Mouse (Mus musculus) forebrain, embryonic 13.5 days (tissue): ENCODE data around the gene Sap30l. TPM values are rescaled to one million over a fixed set of nuclear protein-coding genes. Genes with fewer than 3 reads are reported as not detected.

Experiments
- ATAC-seq: fragments of 200-750 bp; cut with Nextera tagmentation; 2 replicates; pipeline ENCODE4 v1.8.0; 2017
- H3K27ac ChIP-seq: fragments of 300-500 bp; sonication (generic); 2 replicates; pipeline ENCODE4 v1.5.1; 2015; ENCODE audit warnings: inconsistent platforms, mild to moderate bottlenecking, moderate library complexity
- H3K27me3 ChIP-seq: fragments of 300-500 bp; sonication (generic); 2 replicates; pipeline ENCODE4 v1.6.1; 2015; ENCODE audit warnings: mild to moderate bottlenecking, inconsistent platforms
- H3K36me3 ChIP-seq: fragments of 300-500 bp; sonication (generic); 2 replicates; pipeline ENCODE4 v1.6.1; 2015; ENCODE audit warnings: mild to moderate bottlenecking, inconsistent platforms; ENCODE audit not compliant: poor library complexity, severe bottlenecking
- H3K4me1 ChIP-seq: fragments of 300-500 bp; sonication (generic); 2 replicates; pipeline ENCODE4 v1.6.1; 2015; ENCODE audit warnings: inconsistent platforms
- H3K4me2 ChIP-seq: fragments of 300-500 bp; sonication (generic); 2 replicates; pipeline ENCODE4 v1.6.1; 2015; ENCODE audit warnings: inconsistent platforms, mild to moderate bottlenecking, moderate library complexity
- H3K4me3 ChIP-seq: fragments of 300-500 bp; sonication (generic); 2 replicates; pipeline ENCODE4 v1.5.1; 2015; ENCODE audit warnings: mild to moderate bottlenecking, inconsistent platforms
- H3K9ac ChIP-seq: fragments of 300-500 bp; sonication (generic); 2 replicates; pipeline ENCODE4 v1.6.1; 2015; ENCODE audit warnings: mild to moderate bottlenecking, inconsistent platforms
- H3K9me3 ChIP-seq: fragments of 300-500 bp; sonication (generic); replicated peaks from 2 replicates; pipeline ENCODE4 v1.6.1; 2016; ENCODE audit warnings: inconsistent platforms
- WGBS: fragments of 180-500 bp; shearing (Covaris S2); methylation state at CpG from one replicate; pipeline ENCODE4 v1.1.7; 2015; 5-methylcytosine and 5-hydroxymethylcytosine counted together
- polyA plus RNA-seq: library from polyadenylated mRNA; unstranded; fragments of >200 nt; fragmentation: Nextera tagmentation; extraction: Ambion mirVana; gene quantifications from 2 replicates; pipeline ENCODE4 v1.2.1, GENCODE M21; 2015

The Sap30l gene
- 6.8 and 7.4 TPM in 2 replicates for polyA plus RNA-seq

- H3K36me3 ChIP-seq, result peaks cover 4% of the 10 kb centered on the region; the same call in 1 of the 2 replicates
- peak within 1 kb of the TSS; percentile 59 for H3K27ac ChIP-seq
- H3K9ac ChIP-seq, result peak within 1 kb of the TSS; percentile 91
- H3K27me3 ChIP-seq, result no peaks in the 10 kb centered on the region
- WGBS, result under 1% methylated on average over 47 of the region's 66 CpGs
- H3K9me3 ChIP-seq, result no peaks in the 10 kb centered on the region
- peaks cover 29% of the 10 kb centered on the region for H3K4me1 ChIP-seq
- peak within 1 kb of the TSS; percentile 97 for H3K4me3 ChIP-seq
- peak within 1 kb of the TSS; percentile 95 for H3K4me2 ChIP-seq
- peak; percentile 98 for ATAC-seq
Measured at GRCm38 (mm10) chr11:57800971-57801765, at the start of gene Sap30l. Gene Sap30l, plus strand, starts transcription at chr11:57801637.

GRCm38 (mm10) chr11:57753538-57754203 is 47.8 kb upstream of the Sap30l start:
- Histone ChIP-seq H3K27ac (0 out of 2 replicates have a peak overlapping the region, but pooled peaks have one; percentile 32), H3K27me3 (peaks cover 8% of the 10 kb centered on the region; the same call in 1 of the 2 replicates), H3K4me3 (no peak overlapping the region), H3K4me2 (no peak overlapping the region), H3K36me3 (no peaks in the 10 kb centered on the region), H3K4me1 (peaks cover 34% of the 10 kb centered on the region), H3K9ac (no peak overlapping the region), H3K9me3 (no peaks in the 10 kb centered on the region)
- 56% methylated on average over 14 of the region's 14 CpGs for WGBS
- peak; percentile 72 for ATAC-seq

GRCm38 (mm10) chr11:57758621-57759020 is 42.8 kb upstream of the Sap30l start:
- Histone ChIP-seq H3K27me3 (no peaks in the 10 kb centered on the region), H3K27ac (no peak overlapping the region), H3K36me3 (no peaks in the 10 kb centered on the region), H3K4me1 (peaks cover 23% of the 10 kb centered on the region), H3K4me2 (no peak overlapping the region), H3K9ac (no peak overlapping the region), H3K9me3 (peaks cover 4% of the 10 kb centered on the region; the same call in 1 of the 2 replicates), H3K4me3 (no peak overlapping the region)
- WGBS, result 81% methylated on average over 9 of the region's 9 CpGs
- no peak for ATAC-seq

- H3K36me3 ChIP-seq, result no peaks in the 10 kb centered on the region
- H3K27ac ChIP-seq, result peak overlapping the region; percentile 32; the same call in 1 of the 2 replicates
- H3K4me3 ChIP-seq, result no peak overlapping the region
- H3K9me3 ChIP-seq, result peaks cover 4% of the 10 kb centered on the region; the same call in 1 of the 2 replicates
- peak overlapping the region; percentile 47 for H3K4me2 ChIP-seq
- peak; percentile 63; the same call in 1 of the 2 replicates for ATAC-seq
- peaks cover 19% of the 10 kb centered on the region for H3K4me1 ChIP-seq
- H3K27me3 ChIP-seq, result peaks cover 5% of the 10 kb centered on the region
- WGBS, result 6% methylated on average over 14 of the region's 14 CpGs
- no peak overlapping the region for H3K9ac ChIP-seq
Measured at GRCm38 (mm10) chr11:57760509-57761058, 40.9 kb upstream of the Sap30l start.

GRCm38 (mm10) chr11:57761347-57761746 is 40.1 kb upstream of the Sap30l start:
- H3K4me3 ChIP-seq, result no peak overlapping the region
- WGBS, result 98% methylated on average over 4 of the region's 4 CpGs
- peaks cover 13% of the 10 kb centered on the region for H3K27me3 ChIP-seq
- peaks cover 4% of the 10 kb centered on the region; the same call in 1 of the 2 replicates for H3K9me3 ChIP-seq
- peaks cover 19% of the 10 kb centered on the region for H3K4me1 ChIP-seq
- H3K4me2 ChIP-seq, result no peak overlapping the region
- ATAC-seq, result no peak
- no peak overlapping the region for H3K9ac ChIP-seq
- H3K27ac ChIP-seq, result no peak overlapping the region
- H3K36me3 ChIP-seq, result no peaks in the 10 kb centered on the region

GRCm38 (mm10) chr11:57764124-57764523 is 37.3 kb upstream of the Sap30l start:
- no peak for ATAC-seq
- Histone ChIP-seq H3K4me3 (no peak overlapping the region), H3K4me1 (peaks cover 29% of the 10 kb centered on the region), H3K9me3 (peaks cover 4% of the 10 kb centered on the region; the same call in 1 of the 2 replicates), H3K9ac (no peak overlapping the region), H3K36me3 (no peaks in the 10 kb centered on the region), H3K27ac (no peak overlapping the region), H3K4me2 (no peak overlapping the region), H3K27me3 (peaks cover 40% of the 10 kb centered on the region)
- WGBS, result 83% methylated on average over 3 of the region's 3 CpGs

- Histone ChIP-seq H3K27ac (no peak overlapping the region), H3K4me1 (peaks cover 14% of the 10 kb centered on the region), H3K9me3 (peaks cover 4% of the 10 kb centered on the region; the same call in 1 of the 2 replicates), H3K9ac (no peak overlapping the region), H3K4me3 (no peak overlapping the region), H3K27me3 (peaks cover 65% of the 10 kb centered on the region), H3K4me2 (no peak overlapping the region), H3K36me3 (0 out of 2 replicates have a peak, but pooled peaks cover 4% of the 10 kb centered on the region)
- 44% methylated on average over 12 of the region's 12 CpGs for WGBS
- ATAC-seq, result no peak
Measured at GRCm38 (mm10) chr11:57766617-57767016, 34.8 kb upstream of the Sap30l start.

GRCm38 (mm10) chr11:57767171-57767570 is 34.3 kb upstream of the Sap30l start:
- Histone ChIP-seq H3K36me3 (0 out of 2 replicates have a peak, but pooled peaks cover 4% of the 10 kb centered on the region), H3K27me3 (peaks cover 70% of the 10 kb centered on the region), H3K9me3 (peaks cover 4% of the 10 kb centered on the region; the same call in 1 of the 2 replicates), H3K27ac (no peak overlapping the region), H3K4me3 (no peak overlapping the region), H3K9ac (no peak overlapping the region), H3K4me1 (peaks cover 14% of the 10 kb centered on the region), H3K4me2 (no peak overlapping the region)
- 9% methylated on average over 6 of the region's 6 CpGs for WGBS
- no peak for ATAC-seq

- WGBS, result 94% methylated on average over 5 of the region's 5 CpGs
- no peak overlapping the region for H3K27ac ChIP-seq
- peaks cover 91% of the 10 kb centered on the region for H3K27me3 ChIP-seq
- 0 out of 2 replicates have a peak, but pooled peaks cover 4% of the 10 kb centered on the region for H3K36me3 ChIP-seq
- peaks cover 36% of the 10 kb centered on the region for H3K4me1 ChIP-seq
- no peak overlapping the region for H3K4me2 ChIP-seq
- H3K9ac ChIP-seq, result no peak overlapping the region
- ATAC-seq, result no peak
- H3K9me3 ChIP-seq, result no peaks in the 10 kb centered on the region
- H3K4me3 ChIP-seq, result no peak overlapping the region
Measured at GRCm38 (mm10) chr11:57770776-57771175, 30.7 kb upstream of the Sap30l start.

- H3K27me3 ChIP-seq, result peaks cover 91% of the 10 kb centered on the region
- 80% methylated on average over 8 of the region's 8 CpGs for WGBS
- H3K4me1 ChIP-seq, result peaks cover 34% of the 10 kb centered on the region
- H3K9ac ChIP-seq, result no peak overlapping the region
- no peak overlapping the region for H3K27ac ChIP-seq
- no peak overlapping the region for H3K4me3 ChIP-seq
- no peak for ATAC-seq
- H3K36me3 ChIP-seq, result 0 out of 2 replicates have a peak, but pooled peaks cover 4% of the 10 kb centered on the region
- no peak overlapping the region for H3K4me2 ChIP-seq
- H3K9me3 ChIP-seq, result no peaks in the 10 kb centered on the region
Measured at GRCm38 (mm10) chr11:57771676-57772075, 29.8 kb upstream of the Sap30l start.

GRCm38 (mm10) chr11:57773479-57773878 is 28.0 kb upstream of the Sap30l start:
- peak overlapping the region; percentile 48 for H3K27ac ChIP-seq
- ATAC-seq, result peak; percentile 43
- H3K27me3 ChIP-seq, result peaks cover 89% of the 10 kb centered on the region
- 5% methylated on average over 13 of the region's 13 CpGs for WGBS
- H3K4me1 ChIP-seq, result peaks cover 25% of the 10 kb centered on the region
- no peak overlapping the region for H3K9ac ChIP-seq
- peak overlapping the region; percentile 17 for H3K4me2 ChIP-seq
- no peak overlapping the region for H3K4me3 ChIP-seq
- no peaks in the 10 kb centered on the region for H3K9me3 ChIP-seq
- H3K36me3 ChIP-seq, result 0 out of 2 replicates have a peak, but pooled peaks cover 4% of the 10 kb centered on the region
